Mouse (Mus musculus) embryonic fibroblast, embryonic 13.5 days (primary cell): Measurements from ENCODE around the gene Unc5a.

Source experiments
- CTCF ChIP-seq: IDR thresholded peaks from 2 replicates; pipeline ENCODE4 v1.5.1; 2011; ENCODE audit warnings: mild to moderate bottlenecking, control low read depth, low read length, moderate library complexity, borderline replicate concordance; ENCODE audit not compliant: insufficient read depth
- POLR2A ChIP-seq: IDR thresholded peaks from 2 replicates; pipeline ENCODE4 v1.6.1; 2011; ENCODE audit warnings: low read depth, mild to moderate bottlenecking, control low read depth, low read length, moderate library complexity

DNA sequence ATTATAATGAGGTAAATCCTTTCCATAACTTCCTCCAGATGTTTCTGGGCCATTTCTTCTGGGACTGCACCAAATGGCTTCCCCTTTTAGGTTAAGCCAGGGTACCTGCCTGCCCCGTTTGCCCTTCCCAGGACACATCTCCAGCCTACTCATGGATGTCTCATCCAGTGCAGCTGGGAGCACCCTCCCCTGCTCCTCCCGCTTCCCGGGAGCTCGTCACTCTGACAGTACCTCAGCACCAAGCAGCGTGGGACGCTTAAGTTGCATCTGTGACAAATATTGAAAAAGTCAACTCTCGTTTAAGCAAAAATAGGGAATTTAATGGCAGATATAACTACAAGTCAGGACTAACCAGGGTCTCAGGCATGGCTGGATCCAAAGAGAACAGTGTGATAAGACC is 8.1 kb downstream of the Unc5a start:
- TF ChIP-seq CTCF (no peak), POLR2A (no peak)
